Mouse (Mus musculus): Measurements from ENCODE around the gene Memo1. TPM values are rescaled to one million over a fixed set of nuclear protein-coding genes. Genes with fewer than 3 reads are reported as not detected.
"Not testable (repeated sequence)": the region's sequence is repeated elsewhere in the genome, so short reads cannot be mapped to it uniquely, and the experiment has no call there.

The Memo1 gene
- 100 to 1,000 TPM; 102 to 113 TPM for total RNA-seq (2021)
- long read RNA-seq, experiment 1, transcript Memo1-210 (9 exons, 3,163 nt): major isoform, 45 of 91 reads
- long read RNA-seq, experiment 1, partial matches to known transcripts: 7 of 91 reads
- long read RNA-seq, experiment 1, other reads (novel, unspliced or antisense): 39 of 91 reads
- long read RNA-seq, experiment 2, transcript Memo1-210 (9 exons, 3,163 nt): major isoform, 13 of 22 reads
- long read RNA-seq, experiment 2, partial matches to known transcripts: 2 of 22 reads
- long read RNA-seq, experiment 2, other reads (novel, unspliced or antisense): 6 of 22 reads

DNA sequence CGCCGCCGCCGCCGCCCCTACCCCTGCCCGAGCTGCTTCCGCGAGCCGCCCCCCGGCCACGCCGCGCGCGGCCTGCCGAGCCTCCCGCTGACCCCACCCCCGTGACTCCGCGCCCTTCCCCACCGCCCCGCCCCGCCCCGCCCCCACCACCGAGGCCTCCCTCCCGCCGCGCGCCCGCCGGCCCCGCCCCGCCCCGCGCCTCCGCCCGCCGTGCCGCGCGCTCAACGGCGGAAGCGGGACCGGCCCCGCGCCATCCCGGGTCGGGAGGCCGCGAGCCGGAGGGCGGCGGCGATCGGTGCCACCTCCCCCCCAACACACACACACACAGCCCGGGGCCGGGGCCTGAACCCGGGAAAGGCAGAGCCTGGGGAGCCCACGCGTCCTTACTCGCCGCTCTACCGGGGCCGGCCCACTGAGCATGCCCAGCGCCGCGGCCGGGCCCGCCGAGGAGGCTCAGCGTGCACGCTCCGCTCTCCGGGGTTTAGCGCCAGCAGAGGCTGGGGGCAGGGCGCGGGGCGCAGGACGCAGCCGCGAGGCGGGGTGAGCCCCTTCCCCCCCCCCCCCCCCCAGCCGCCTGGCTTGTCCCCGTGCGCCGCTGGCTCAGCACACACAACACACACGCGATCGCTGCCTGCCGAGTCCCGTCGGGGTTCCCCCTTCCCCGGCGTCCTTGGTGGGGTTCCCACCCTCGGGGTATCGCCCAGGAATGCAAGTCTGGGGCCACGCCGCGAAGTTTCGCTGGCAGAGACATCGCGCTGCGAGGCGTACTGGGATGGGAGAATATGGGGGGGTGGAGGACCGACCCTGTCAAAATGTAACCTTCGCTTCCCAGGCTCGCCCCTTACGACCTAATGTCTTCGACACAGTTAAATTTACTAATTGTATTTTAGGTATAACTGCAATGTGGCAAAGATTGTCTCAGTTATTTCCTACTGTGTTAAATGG is at the start of gene Memo1:
Memo1 (minus strand) TSS at position 496 of the 945 bp plus-strand sequence.
- DNase-seq: peak; percentile 91 to 94

DNA sequence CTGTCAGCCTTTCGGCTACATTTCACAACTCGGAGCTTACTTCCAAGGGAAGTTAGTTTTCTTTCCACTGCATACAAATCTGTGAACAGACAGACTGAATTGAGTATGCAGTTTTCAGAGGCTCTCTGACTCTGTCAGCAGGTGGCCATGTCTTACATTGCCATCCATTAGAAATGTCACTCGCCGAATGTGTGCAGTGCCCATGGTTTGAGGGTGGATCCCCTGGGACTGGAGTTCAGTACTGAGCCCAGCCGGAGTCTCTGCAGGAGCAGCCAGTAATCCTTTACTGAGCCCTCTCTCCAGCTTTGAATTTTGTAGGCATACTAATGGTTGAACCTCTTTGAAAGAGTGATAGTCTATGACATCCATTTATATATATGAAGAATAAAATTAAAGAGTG is 45.8 kb upstream of the Memo1 start:
- no peak for DNase-seq

DNA sequence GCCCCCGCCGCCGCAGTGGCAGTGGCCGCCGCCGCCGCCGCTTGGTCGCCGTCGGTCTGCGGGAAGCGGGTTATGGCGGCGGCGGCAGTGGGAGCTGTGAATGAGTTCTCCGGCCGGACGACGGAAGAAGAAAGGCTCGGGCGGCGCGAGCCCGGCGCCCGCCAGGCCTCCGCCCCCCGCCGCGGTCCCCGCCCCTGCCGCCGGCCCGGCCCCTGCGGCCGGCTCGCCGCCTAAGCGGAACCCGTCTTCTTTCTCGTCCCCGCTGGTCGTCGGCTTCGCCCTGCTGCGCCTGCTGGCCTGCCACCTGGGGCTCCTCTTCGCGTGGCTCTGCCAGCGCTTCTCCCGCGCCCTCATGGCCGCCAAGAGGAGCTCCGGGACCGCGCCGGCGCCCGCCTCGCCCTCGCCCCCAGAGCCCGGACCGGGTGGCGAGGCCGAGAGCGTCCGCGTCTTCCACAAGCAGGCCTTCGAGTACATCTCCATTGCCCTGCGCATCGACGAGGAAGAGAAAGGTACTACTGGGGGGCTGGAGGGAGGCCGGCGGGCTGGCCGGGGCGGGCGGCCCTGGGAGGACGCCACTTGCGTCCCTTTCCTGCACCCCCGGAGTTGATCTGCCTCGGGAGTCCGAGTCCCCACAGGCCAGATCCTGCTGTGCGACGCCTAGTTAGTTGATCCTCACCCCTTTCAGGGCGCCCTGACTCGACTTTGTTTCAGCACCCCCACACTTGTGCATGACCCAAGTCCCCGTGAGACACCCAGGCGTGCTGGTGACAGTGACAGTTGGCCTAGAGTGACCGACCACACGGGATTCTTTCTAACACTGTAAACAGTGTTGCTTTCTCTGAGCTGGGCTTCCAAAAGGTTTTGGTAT is 43.9 kb upstream of the Memo1 start, which contains the start of gene Spast:
Spast (plus strand) TSS at position 51 of the 868 bp plus-strand sequence.
- peak; percentile 87 to 90 for DNase-seq

DNA sequence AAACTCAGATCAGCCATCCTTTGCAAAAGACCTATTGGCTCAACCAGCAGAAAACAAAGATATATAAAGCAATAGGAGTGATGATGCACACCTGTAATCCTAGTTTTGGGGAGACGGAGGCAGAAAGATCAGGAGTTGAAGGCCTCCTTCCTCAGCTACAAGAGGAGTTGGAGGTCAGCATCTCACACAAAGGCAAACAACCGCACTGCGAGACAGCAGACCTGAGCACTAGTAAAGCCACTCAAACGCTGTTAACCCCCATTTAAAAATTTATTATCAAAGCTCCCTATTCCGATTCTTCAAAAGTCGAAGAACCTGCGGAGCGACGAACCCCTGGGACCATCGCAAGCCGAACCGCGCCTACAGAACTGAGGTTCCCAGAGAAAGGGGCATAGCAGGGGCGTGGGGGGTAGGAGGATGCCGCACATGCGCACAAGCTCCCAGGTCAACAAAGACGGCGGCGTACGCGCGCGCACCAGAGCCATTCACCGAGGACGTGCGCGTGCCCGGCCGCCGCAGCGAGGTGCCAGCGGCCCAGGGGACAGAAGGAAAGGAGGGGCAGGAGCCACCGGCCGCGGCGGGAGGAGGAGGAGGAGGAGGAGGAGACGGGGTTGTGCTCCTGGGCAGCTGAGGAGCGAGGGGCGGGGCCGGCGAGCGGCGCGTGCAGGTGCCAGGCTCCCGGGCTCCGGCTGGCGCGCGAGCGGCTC is 43.1 kb upstream of the Memo1 start:
- DNase-seq: peak; percentile 97

DNA sequence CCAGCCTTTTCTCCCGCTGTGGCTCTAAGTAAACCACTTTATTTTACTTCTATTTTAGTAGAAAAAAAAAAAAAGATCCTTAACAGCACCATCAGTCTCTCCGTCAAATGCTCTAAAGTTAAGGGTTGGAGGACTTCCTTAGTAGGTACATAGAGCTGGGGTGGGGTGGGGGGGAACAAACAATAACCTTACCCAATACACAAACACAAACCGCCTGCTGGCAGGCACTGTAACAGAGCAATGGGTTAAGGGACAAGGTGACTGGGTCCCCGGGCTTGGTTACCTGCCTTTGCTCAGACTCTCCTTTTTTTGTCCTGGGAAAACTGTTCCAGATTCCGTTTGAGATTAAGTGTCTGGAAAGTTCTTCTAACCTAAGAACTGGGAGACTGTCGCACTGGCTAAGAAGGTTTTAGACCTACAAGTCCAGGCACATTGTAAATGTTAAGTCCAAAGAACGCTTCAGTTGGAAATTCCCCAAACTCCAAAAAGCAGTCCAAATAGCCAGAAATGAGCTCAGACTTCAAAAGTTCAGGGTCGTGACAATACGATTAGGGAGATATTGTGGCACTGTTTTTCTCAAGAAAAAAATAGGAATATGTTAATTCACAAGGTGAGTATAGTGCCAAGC is 35.8 kb upstream of the Memo1 start:
- peak in 1 of 2 experiments; percentile 35 for DNase-seq

DNA sequence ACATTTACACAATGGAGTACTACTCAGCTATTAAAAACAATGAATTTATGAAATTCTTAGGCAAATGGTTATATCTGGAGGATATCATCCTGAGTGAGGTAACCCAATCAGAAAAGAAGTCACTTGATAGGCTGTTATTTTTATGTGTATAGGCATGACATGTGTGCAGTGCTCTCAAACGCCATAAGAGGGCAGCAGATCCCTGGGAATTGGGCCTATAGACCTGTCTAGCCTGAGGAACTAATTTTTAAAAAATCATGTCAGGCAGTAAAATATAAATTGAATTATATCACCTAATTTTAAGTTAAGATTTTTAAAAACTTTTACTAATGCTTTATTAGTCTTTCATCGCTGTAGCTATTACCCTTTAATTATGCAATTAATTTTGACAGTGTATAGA is 32.8 kb upstream of the Memo1 start:
- DNase-seq: peak; percentile 60 to 74

DNA sequence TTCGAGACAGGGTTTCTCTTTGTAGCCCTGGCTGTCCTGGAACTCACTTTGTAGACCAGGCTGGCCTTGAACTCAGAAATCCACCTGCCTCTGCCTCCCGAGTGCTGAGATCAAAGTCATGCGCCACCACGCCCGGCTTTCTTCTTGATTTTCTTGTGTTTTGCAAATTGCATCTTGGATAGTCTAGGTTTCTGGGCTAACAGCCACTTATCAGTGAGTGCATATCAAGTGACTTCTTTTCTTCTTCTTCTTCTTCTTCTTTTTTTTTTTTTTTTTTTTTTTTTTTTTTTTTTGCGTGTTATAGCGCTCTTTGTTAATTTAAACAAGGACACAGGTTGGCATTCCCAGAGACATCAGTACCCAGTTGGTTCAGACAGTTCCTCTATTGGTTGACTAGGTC is 31.9 kb upstream of the Memo1 start:
- not testable (repeated sequence) for DNase-seq

DNA sequence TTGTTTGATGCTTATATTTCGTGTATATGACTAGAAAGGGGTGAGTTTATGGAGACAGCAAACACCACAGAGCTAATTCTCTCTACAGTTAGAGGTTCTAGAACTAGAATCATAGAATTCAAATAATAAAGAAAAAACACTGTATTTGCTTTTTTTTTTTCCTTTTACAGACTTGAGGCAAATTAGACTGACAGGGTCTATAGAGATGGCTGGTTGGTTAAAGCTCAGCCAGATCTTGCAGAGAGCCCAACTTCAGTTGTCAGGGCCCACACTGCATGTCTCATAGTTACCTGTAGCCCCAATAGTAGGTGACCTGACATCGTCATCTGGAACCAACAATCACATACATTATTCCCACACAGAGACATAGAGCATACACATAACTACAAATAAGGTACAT is 28.5 kb upstream of the Memo1 start, which contains the start of gene Dpy30:
Dpy30 (minus strand) TSS at position 101 of the 400 bp plus-strand sequence.
- no peak for DNase-seq

DNA sequence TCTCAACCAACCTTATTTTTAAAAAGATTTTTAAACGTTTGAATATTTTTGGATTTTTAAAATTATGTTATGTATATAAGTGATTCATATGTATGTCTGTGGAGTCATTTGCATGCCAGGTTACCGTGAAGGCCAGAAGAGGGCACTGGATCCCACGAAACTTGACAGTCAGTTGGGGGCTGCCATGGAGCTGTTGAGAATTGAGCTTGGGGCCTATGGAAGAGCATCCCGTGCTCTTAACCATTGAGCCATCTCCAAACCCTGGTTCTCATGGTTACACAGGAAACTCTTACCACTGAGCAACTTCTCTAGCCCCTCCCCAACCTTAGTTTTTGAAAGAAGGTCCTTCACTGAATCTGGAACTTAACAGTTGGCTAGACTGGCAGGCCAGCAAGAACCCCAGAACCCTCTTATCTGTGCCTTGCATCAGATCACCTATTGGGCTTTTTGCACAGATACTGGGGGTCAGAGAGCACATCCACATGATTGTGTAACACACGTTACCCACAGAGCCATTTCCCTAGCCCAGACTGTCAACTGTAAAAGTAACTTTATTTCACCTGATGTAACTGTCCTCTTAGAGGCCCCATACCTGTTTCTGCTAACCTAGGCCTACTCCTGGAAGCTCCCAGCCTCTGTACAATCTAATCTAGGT is 27.2 kb upstream of the Memo1 start:
- DNase-seq: no peak

DNA sequence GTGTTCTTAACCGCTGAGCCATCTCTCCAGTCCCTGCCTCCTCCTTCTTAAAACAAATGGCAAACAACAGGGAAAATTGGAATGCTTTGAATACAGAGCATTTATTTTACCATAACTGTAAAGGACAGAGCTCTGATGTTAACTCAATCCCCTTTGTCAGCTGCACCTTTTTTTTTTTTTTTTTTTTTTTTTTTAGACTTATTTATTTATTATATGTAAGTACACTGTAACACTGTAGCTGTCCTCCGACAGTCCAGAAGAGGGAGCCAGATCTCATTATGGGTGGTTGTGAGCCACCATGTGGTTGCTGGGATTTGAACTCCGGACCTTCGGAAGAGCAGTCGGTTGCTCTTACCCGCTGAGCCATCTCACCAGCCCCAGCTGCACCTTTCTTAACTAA is 23.4 kb upstream of the Memo1 start:
- DNase-seq: no peak

DNA sequence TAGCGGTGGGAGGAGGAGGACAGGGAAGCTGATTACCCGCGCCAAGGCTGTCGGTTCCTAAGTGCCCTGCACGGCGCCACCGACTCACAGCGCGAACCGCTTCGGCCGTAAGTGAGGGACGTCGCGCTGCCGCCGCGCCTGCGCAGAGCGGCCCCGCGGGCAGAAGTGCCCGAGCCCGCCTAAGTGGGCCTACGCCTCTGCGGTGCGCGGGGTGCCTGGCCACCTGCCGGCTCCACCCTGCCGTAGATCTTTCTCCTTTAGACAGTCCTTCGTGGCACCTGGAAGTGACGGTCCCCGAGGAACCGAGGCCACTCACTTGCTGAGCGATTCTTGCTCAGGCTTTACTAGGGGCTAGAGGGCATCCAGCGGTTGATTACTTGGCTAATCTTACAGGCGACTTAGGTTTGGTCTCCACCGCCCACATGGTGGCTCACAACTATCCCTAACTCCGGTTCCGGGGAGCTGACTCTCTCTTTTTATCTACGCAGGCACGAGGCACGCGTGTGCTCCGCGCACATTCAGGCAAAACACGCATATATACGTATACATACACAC is 21.1 kb upstream of the Memo1 start:
- peak; percentile 91 to 94 for DNase-seq

DNA sequence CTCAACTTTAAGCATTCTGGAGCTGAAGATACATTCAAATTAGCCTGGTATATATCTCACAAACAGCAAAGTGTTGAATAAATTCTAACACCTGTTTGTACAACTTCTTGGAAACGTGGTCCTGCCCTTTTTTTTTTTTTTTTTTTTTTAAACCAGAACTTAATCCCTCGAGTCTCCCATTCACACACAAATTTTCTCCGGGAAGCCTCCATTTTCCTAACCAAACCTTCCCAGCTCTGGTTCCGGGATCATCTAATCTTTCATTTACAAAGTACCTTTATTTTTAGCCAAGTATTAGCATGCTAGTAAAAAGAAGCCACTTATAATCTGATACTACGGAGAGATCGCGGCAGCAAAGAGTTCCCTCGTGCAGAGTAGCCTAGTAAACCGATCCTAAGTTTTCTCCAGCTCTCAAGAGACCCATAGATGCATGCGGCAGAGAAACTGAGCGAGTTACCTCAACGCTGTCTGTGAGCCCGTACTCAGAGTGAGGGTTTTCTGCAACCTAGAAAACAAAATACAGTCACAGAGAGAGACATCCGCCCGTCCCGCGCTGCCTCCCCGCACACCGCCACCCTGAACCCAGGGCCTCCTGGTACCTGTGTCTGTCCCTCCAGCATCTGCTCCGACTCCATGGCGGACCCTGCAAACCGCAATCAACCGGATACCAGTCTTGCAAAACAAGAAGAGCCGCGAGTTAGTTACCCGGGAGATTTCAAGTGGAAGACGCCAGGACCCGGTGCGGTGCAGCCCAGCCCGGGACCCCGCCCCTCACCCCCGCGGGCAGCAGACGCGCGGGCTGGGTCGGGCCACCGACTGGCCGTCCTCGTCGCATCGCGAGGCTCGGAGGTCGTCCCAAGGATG is 20.4 kb upstream of the Memo1 start:
- no peak for DNase-seq

DNA sequence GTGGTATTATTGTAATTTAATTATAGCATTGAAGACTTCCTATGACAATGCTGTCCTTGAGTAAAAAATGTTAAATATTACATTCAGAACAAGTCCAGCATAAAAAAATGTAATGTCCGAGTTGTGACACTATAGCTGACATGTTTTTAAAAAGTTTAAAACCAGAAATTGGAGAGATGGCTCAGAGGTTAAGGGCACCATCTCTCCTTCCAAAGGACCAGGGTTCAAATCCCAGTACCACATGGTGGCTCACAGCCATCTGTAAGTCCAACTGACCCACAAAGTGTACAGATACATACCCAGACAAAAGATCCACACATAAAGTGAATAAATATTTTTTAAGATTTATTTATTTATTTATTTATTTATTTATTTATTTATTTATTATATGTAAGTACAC is 10.7 kb upstream of the Memo1 start:
- no peak for DNase-seq

DNA sequence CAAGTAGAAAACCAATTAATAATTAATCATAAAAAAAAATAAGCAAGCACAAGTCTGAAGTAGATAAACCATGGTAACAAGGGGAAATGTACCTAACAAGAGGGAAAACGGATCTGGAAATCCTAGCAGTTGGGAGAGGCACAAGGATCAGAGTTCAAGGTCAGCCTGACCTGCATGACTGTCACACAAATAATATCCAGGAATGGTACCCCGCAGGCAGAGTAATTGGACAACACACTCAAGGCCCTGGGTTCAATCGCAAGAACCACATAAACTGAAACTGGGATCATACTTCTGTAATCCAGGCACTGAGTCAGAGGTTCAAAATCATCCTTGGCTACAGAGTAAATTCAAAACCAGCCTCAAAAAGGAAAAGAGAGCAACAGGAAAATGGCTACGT is 10.3 kb upstream of the Memo1 start:
- no peak for DNase-seq

DNA sequence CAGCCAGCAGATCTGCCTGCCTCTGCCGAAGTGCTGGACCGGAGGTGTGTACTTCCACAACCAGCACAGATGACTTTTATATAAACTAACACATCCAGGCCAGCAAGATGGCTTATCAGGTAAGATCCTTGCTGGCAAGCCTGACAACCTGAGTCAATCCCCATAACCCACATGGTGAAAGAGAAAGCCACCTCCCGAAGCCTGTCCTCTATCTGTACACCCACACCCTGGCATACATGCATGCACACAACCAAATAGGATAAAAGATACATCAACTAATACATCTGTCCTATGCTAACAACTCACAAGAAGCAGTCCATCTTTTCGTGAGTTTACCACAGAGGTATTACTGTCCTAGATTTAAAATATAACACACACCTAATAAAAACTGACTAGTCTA is 8.7 kb upstream of the Memo1 start:
- DNase-seq: no peak

DNA sequence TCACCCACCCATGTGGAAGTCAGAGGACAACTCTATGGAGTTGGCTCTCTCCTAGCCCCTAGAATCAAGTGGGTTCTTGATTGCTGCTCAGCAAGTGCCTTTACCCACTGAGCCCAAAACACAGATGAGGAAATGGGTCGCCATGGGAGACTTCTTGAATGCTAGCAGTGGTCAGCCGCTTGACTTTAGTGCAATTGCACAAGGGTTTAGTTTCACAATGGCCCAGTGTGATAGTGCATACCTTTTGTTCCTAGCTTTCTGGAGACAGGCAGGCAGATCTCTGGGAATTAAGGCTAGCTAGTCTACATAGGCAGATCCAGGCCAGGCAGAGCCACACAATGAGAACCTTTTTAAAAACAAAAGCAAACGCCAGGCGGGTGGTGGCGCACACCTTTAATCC is 4.8 kb upstream of the Memo1 start:
- DNase-seq: no peak

DNA sequence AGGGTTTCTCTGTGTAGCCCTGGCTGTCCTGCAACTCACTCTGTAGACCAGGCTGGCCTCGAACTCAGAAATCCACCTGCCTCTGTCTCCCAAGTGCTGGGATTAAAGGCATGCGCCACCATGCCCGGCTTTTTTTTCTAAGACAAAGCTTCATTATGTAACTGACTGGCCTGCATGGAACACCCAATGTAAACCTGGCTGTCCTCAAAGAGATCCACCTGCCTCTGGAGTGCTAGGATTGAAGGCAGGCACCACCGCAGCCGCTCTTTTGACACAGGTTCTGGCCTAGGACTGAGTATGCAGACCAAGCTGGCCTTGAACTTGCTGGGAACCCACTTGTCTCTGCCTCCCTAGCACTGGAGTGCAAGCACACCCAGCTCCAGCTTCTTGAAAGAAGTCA is 1.7 kb upstream of the Memo1 start:
- not testable (repeated sequence) for DNase-seq

DNA sequence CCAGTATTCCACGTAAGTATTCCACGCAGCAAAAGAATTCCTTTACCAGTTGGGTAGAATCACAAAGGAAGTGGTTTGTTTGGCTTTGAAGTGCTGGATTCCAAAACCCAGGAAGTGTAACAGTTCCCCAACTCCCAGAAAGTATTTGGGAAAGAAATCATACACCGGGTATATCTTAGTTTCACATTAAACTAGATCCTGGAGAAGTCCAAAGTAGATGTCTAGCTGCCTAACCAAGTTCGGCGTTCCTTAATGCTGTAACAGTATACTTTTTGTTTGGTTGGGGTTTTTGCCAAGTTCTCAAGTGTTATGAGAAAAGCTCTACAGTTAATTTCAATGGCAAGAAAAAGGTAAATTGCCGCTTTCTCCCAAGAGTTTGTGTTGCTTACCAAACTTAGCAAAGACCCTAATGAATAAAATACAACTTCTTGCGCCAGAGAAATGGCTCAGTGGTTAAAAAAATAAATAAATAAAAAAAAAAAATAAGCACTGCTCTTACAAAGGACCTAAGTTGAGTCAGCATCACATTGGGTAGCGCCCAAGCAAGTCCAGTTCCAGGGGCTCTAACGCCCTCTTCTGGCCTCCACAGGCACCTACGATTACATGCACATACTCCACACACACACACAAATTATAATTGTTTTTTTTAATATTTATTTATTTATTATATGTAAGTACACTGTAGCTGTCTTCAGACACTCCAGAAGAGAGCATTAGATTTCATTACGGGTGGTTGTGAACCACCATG is 929 bp upstream of the Memo1 start:
- peak; percentile 50 for DNase-seq

Data from adrenal gland, postnatal 36 days (tissue).